Mouse (Mus musculus) limb, embryonic 15.5 days (tissue): ENCODE results near the gene Gstm5. TPM values are rescaled to one million over a fixed set of nuclear protein-coding genes. Genes with fewer than 3 reads are reported as not detected.
A peak's percentile ranks its signal among the peaks of the same experiment; 100 is the strongest.
"Not testable (repeated sequence)": the region's sequence is repeated elsewhere in the genome, so short reads cannot be mapped to it uniquely, and the experiment has no call there.

Experiments
- ATAC-seq: fragments of 200-750 bp; cut with Nextera tagmentation; 2 replicates; pipeline ENCODE4 v1.8.0; 2017; ENCODE audit warnings: low read depth, moderate TSS enrichment; ENCODE audit not compliant: insufficient number of reproducible peaks, low FRiP score, low TSS enrichment
- H3K27ac ChIP-seq: fragments of 300-500 bp; sonication (generic); 2 replicates; pipeline ENCODE4 v1.5.1; 2015; ENCODE audit warnings: moderate library complexity, mild to moderate bottlenecking, inconsistent platforms
- H3K27me3 ChIP-seq: fragments of 300-500 bp; sonication (generic); 2 replicates; pipeline ENCODE4 v1.6.1; 2015; ENCODE audit warnings: inconsistent platforms
- H3K36me3 ChIP-seq: fragments of 300-500 bp; sonication (generic); 2 replicates; pipeline ENCODE4 v1.6.1; 2015; ENCODE audit warnings: inconsistent platforms
- H3K4me1 ChIP-seq: fragments of 300-500 bp; sonication (generic); 2 replicates; pipeline ENCODE4 v1.6.1; 2015; ENCODE audit warnings: inconsistent platforms
- H3K4me2 ChIP-seq: fragments of 300-500 bp; sonication (generic); 2 replicates; pipeline ENCODE4 v1.6.1; 2015; ENCODE audit warnings: mild to moderate bottlenecking, inconsistent platforms
- H3K4me3 ChIP-seq: fragments of 300-500 bp; sonication (generic); 2 replicates; pipeline ENCODE4 v1.5.1; 2015; ENCODE audit warnings: mild to moderate bottlenecking, inconsistent platforms
- H3K9ac ChIP-seq: fragments of 300-500 bp; sonication (generic); 2 replicates; pipeline ENCODE4 v1.6.1; 2015; ENCODE audit warnings: inconsistent platforms
- H3K9me3 ChIP-seq: fragments of 300-500 bp; sonication (generic); 2 replicates; pipeline ENCODE4 v1.6.1; 2016; ENCODE audit warnings: inconsistent platforms
- WGBS: fragments of 180-500 bp; shearing (Covaris S2); methylation state at CpG from one replicate; pipeline ENCODE4 v1.1.7; 2015; 5-methylcytosine and 5-hydroxymethylcytosine counted together
- polyA plus RNA-seq: library from polyadenylated mRNA; unstranded; fragments of >200 nt; fragmentation: Nextera tagmentation; extraction: Ambion mirVana; gene quantifications from 2 replicates; pipeline ENCODE4 v1.2.1, GENCODE M21; 2015

The Gstm5 gene
- polyA plus RNA-seq, 1 experiment from 2014 or later, result 185 TPM

DNA sequence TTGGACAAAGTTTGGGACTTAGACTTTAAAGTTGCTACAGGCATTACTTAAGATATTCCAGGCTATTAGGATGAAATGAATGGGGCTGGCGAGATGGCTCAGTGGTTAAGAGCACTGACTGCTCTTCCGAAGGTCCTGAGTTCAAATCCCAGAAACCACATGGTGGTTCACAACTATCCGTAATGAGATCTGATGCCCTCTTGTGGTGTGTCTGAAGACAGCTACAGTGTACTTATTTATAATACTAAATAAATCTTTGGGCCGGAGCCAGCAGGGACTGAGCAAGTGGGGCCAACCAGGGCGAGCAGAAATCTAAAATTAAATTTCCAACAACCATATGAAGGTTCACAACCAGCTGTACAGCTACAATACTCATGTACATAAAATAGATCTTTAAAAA lies 34.1 kb upstream of the Gstm5 start:
- H3K27me3 ChIP-seq, H3K36me3 ChIP-seq, H3K27ac ChIP-seq, ATAC-seq, H3K4me1 ChIP-seq, H3K4me3 ChIP-seq, H3K4me2 ChIP-seq, H3K9me3 ChIP-seq, H3K9ac ChIP-seq: not testable (repeated sequence)
- 80% methylated on average over 5 of the region's 5 CpGs for WGBS

DNA sequence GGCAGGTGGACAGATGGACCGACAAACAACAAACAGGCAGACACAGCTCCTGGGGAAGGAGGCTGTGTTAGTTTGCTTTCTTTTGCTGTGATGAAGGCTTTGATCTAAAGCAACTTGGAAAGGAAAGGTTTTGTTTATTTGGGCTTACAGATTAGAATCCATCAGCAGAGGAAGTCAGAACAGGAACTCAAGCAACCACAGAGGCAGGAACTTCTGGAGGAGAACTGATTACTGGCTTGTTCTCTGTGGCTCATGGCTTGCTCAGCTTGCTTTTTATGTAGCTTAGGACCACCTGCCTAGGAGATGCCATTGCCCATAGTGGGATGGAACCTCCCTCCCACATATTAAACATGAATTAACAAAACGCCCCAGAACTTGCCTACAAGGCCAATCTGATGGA lies 33.1 kb upstream of the Gstm5 start:
- Histone ChIP-seq H3K27me3 (no peaks in the 10 kb centered on the region; the same call in 1 of the 2 replicates), H3K4me1 (no peaks in the 10 kb centered on the region; the same call in 1 of the 2 replicates), H3K36me3 (no peaks in the 10 kb centered on the region), H3K4me2 (no peak overlapping the region), H3K27ac (no peak overlapping the region), H3K4me3 (no peak overlapping the region), H3K9ac (no peak overlapping the region), H3K9me3 (no peaks in the 10 kb centered on the region)
- ATAC-seq, result no peak
- WGBS, result 60% methylated on average over 2 of the region's 2 CpGs

DNA sequence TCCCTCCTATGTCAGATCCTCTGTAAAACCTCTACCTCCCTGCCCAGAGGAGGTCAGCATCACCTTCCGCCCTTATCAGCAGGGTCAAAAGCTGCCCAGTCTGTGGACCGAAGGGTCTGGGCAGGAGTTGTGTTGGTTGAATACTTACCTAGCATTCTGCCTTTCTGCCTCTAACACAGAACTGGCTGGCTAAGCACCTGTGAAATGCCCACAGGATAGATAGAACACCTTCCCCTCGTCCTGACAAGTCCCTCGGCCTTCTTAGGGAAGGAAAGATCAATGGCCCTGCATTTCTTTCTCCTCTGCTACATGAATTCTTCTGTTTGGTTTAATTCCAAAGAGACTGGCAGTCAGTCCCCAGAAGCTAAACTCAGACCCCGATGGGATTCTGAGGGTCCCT lies 32.1 kb upstream of the Gstm5 start:
- Histone ChIP-seq H3K4me2 (no peak overlapping the region), H3K27ac (no peak overlapping the region), H3K9me3 (no peaks in the 10 kb centered on the region), H3K4me3 (no peak overlapping the region), H3K36me3 (no peaks in the 10 kb centered on the region), H3K4me1 (peaks cover 2% of the 10 kb centered on the region), H3K27me3 (no peaks in the 10 kb centered on the region; the same call in 1 of the 2 replicates), H3K9ac (no peak overlapping the region)
- WGBS, result 73% methylated on average over 5 of the region's 5 CpGs
- ATAC-seq, result no peak

DNA sequence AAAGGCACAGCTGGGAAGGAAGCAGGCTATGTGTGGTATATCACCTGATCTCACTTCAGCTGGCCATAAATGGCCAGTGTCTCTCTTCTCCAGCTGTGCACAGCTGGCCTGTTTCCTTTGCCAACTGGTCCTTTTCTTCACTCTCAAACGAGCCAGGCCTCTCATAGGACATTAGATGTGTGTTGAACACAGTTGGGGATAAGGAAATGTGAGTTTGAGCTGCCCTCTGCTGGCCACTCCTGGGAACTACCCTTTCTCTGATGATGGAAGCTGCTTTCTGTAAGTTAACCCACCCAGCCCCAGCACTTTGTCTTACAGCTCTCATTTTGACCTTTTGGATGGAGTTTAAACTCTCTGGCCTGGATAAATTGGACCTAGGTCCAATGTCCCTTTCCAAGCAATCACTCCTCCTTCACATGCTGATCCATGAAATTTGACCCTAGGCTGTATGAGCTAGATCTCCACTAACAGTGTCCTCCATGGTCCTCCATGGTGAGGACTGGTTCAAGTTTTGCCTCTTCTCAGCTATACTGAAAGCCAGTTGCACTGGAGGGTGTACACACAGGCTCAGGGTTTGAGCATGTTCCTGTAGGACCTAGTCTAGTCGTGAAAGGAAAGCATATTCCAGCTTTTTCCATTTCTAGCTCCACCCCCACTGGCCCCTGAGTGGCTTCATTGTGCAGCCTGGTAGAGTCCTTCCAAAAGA lies 31.6 kb upstream of the Gstm5 start:
- Histone ChIP-seq H3K9ac (no peak overlapping the region), H3K4me2 (no peak overlapping the region), H3K27ac (no peak overlapping the region), H3K36me3 (no peaks in the 10 kb centered on the region), H3K4me3 (no peak overlapping the region), H3K4me1 (peaks cover 8% of the 10 kb centered on the region), H3K9me3 (no peaks in the 10 kb centered on the region), H3K27me3 (no peaks in the 10 kb centered on the region; the same call in 1 of the 2 replicates)
- ATAC-seq, result peak; percentile 68
- 11% methylated on average over 2 of the region's 2 CpGs for WGBS

DNA sequence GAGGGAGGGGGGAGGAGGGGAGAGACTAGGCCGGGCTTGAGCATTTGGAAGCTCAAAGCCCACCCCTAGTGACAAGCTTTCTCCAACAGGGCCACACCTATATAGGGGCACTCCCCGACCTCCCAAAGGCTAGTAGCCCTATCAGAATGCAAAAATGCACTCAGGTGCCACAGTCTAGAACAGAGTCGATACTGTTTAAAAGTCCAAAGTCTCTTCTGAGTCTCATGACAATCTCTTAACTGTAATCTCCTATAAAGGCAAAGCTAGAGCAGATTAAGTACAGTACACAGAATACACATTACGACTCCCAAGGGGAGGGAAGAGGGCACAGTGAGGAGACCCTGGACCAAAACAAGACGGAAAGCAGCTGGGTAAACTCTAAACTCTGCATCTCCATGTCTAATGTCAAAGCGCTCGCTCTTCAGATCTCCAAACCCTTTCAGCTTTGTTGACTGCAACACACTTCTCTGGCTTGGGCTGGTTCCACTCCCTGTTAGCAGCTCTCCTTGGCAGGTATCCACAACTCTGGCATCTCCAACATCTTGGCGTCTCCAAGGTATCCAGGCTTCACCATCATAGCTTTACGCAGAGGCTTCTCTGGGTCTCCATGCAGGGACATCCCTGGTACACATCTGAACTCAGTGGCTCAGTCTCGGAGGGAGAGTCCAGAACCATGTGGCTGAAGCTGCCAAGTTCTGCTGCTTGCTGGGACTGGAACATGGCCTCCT lies 30.1 kb upstream of the Gstm5 start:
- Histone ChIP-seq H3K4me3 (no peak overlapping the region), H3K9me3 (no peaks in the 10 kb centered on the region), H3K4me2 (no peak overlapping the region), H3K4me1 (peaks cover 9% of the 10 kb centered on the region), H3K27me3 (no peaks in the 10 kb centered on the region; the same call in 1 of the 2 replicates), H3K27ac (no peak overlapping the region), H3K9ac (no peak overlapping the region), H3K36me3 (no peaks in the 10 kb centered on the region)
- no peak for ATAC-seq
- WGBS, result 69% methylated on average over 10 of the region's 10 CpGs

DNA sequence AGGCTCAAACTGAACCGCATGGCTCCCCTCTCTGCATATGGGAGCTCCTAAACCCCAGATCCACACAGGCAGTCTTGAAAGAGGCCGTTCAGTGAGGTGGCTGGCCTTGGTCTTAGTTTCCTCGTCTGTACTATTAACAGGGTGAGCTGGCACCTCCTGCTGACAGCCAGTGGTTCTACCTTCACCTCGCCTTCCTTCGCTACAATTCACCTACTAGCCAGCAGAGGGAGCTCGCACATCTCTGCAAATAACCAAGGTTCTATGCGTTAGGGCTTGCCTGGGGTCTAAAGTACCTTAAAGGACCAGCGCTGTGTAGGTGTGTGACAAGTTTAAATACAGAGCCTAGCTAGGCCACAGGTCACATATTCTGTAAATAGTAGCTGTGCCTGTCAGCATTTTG lies 28.5 kb upstream of the Gstm5 start:
- 8% methylated on average over 8 of the region's 8 CpGs for WGBS
- H3K27ac ChIP-seq, result no peak overlapping the region
- 0 out of 2 replicates have a peak, but pooled peaks have one; percentile 46 for ATAC-seq

DNA sequence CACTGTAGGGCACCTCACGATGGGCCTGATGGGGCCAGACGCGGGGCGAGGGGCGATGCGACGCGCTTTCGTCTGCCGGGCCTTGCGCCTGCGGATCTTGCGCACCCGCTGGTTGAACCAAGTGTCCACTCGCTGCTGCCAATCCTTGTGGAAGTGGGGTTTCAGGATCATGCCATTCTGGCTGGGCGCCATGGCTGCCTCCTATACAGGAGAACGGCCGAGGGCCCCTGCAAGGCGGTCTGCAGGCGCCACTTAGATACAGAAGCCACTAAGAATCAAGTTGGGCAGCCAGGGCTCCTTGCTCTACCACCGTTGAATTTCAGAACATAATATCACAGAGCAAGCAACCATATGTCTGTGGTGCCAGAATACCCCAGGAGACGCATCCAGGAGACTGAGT lies 27.2 kb upstream of the Gstm5 start:
- 87% methylated on average over 22 of the region's 22 CpGs for WGBS
- Histone ChIP-seq H3K27ac (no peak overlapping the region), H3K9me3 (no peaks in the 10 kb centered on the region), H3K36me3 (no peaks in the 10 kb centered on the region), H3K4me2 (no peak overlapping the region), H3K27me3 (no peaks in the 10 kb centered on the region; the same call in 1 of the 2 replicates), H3K4me3 (no peak overlapping the region), H3K9ac (peak overlapping the region; percentile 5; the same call in 1 of the 2 replicates), H3K4me1 (peaks cover 9% of the 10 kb centered on the region)
- no peak for ATAC-seq

More for the DNA sequence above, 28.5 kb upstream of the Gstm5 start:
- Histone ChIP-seq H3K36me3 (no peaks in the 10 kb centered on the region), H3K4me3 (no peak overlapping the region), H3K4me2 (no peak overlapping the region), H3K9me3 (no peaks in the 10 kb centered on the region), H3K9ac (no peak overlapping the region), H3K27me3 (no peaks in the 10 kb centered on the region; the same call in 1 of the 2 replicates), H3K4me1 (peaks cover 9% of the 10 kb centered on the region)

DNA sequence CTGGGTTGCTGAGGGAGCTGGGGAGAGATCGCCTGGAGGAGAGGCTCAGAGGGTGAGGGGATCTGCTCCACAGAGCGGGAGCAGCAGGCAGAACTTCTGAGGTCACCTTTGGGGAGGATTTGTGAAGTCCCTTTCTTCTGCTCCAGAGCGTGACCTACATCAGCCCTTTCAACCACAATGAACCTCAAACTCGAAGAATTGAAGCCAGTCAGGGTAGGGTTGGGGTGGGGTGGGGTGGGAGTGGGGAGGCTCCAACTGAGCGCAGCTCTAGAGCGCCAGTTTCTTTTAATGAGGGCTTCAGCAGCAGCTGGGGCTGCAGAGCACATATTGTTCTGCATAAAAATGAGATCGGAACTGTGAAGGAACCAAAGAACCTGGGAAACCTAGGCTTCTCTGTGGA lies 26.5 kb upstream of the Gstm5 start:
- Histone ChIP-seq H3K4me1 (peaks cover 9% of the 10 kb centered on the region), H3K9me3 (no peaks in the 10 kb centered on the region), H3K36me3 (no peaks in the 10 kb centered on the region), H3K4me3 (no peak overlapping the region), H3K9ac (peak overlapping the region; percentile 5; the same call in 1 of the 2 replicates), H3K4me2 (no peak overlapping the region), H3K27ac (no peak overlapping the region), H3K27me3 (no peaks in the 10 kb centered on the region; the same call in 1 of the 2 replicates)
- 23% methylated on average over 7 of the region's 7 CpGs for WGBS
- no peak for ATAC-seq

DNA sequence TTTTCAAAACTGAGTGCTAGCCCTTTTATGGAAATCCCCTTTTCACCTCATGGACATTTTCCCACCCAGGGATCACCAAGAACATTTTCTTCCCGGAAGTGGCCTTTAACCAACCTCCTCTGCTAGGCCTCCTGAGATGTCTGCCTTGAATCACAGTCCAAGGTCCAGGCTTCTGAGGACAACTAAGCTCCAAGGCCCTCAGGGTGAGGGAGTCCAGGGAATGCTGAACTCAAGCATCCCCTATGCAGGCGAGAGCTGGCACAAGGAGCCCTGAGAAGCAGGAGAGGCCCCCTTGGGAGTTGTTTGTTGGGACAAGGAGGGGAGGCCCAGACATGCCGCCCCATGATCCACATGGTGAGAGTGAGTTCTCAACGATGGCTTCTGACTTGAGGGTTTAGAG lies 25.7 kb upstream of the Gstm5 start:
- ATAC-seq, result no peak
- Histone ChIP-seq H3K27ac (no peak overlapping the region), H3K4me3 (no peak overlapping the region), H3K36me3 (no peaks in the 10 kb centered on the region), H3K4me1 (peaks cover 9% of the 10 kb centered on the region), H3K9ac (no peak overlapping the region), H3K4me2 (no peak overlapping the region), H3K9me3 (no peaks in the 10 kb centered on the region), H3K27me3 (no peaks in the 10 kb centered on the region; the same call in 1 of the 2 replicates)
- WGBS, result 65% methylated on average over 4 of the region's 4 CpGs

DNA sequence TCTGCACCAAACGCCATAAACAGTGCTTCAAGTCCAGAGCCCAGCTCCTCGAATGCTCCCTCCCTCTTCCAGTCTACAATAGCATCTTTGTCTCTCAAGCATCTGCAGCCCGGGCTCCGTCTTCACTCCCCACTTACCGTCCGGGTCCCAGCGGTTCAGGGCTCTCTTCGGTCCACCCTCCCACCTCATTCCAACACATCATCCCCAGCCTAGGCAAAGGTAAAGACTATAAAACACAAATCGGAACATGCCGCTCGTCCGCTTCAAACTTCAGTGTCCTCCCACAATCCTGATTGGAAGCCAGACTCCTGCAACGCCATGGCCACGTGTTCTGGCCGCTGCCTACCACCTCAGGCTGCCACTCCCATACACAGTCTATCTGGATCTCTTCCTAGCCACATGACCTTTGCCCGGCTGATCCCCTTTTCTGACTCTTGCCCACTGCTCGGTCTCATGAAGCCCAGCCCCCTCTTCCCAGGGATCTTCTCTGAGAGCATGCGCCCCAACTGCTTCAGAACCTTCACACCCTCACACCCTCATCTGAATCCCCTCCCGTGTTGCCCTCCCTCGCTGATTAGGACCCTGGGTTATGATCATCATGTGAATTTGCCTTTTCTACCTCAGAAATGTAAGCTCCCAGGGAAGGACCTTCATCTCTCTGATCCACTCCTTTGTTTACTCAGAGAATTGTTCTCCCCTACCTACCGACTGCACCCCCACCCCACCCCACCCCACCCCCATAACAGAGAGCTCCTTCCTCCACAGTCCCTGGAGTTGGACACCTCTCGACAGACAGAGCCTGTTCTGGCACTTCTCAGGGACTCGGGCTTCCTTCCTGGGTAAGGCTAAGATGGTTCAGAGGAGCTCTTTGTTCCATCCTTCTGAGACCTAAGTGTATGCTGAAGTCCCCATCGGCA lies 22.0 kb upstream of the Gstm5 start:
- Histone ChIP-seq H3K4me1 (peaks cover 6% of the 10 kb centered on the region), H3K36me3 (no peaks in the 10 kb centered on the region), H3K9me3 (no peaks in the 10 kb centered on the region), H3K4me3 (no peak overlapping the region), H3K27ac (no peak overlapping the region), H3K4me2 (no peak overlapping the region), H3K9ac (no peak overlapping the region), H3K27me3 (no peaks in the 10 kb centered on the region)
- ATAC-seq, result no peak
- WGBS, result 64% methylated on average over 24 of the region's 24 CpGs

DNA sequence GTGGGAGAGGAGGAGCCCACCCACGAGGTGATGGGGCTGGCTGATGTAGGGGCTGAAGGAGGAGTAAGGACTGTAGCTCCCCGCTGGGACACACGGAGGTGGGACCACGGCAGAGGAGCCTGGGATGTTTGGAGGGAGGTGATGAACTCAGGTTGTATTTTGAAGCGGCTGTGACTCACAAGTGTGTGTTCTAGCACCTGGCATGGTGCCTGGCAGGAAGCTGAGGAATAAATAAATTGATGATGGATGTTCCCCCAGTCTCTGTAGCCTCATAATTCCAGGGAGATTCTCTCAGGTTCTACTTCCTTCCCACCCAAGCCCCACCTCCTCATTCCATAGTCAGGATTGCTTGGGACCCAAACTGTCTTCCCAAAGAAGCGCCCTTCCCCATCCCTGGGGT lies 20.4 kb upstream of the Gstm5 start:
- no peak overlapping the region for H3K4me2 ChIP-seq
- no peaks in the 10 kb centered on the region for H3K27me3 ChIP-seq
- H3K4me1 ChIP-seq, result no peaks in the 10 kb centered on the region; the same call in 1 of the 2 replicates
- H3K9me3 ChIP-seq, result no peaks in the 10 kb centered on the region
- H3K9ac ChIP-seq, result no peak overlapping the region
- no peak overlapping the region for H3K4me3 ChIP-seq
- no peak for ATAC-seq
- H3K36me3 ChIP-seq, result no peaks in the 10 kb centered on the region
- WGBS, result 54% methylated on average over 6 of the region's 6 CpGs
- no peak overlapping the region for H3K27ac ChIP-seq
